Mouse (Mus musculus) lung, postnatal 25 days (tissue): Measurements from ENCODE around the gene Etfa.

ENCODE experiments used
- DNase-seq: peaks from one replicate; pipeline ENCODE4 v3.0.0; 2022; ENCODE audit warnings: low spot score

The Etfa gene

GRCm38 (mm10) chr9:55423451-55424424 is 88.3 kb downstream of the Etfa start:
- no peak for DNase-seq

DNA sequence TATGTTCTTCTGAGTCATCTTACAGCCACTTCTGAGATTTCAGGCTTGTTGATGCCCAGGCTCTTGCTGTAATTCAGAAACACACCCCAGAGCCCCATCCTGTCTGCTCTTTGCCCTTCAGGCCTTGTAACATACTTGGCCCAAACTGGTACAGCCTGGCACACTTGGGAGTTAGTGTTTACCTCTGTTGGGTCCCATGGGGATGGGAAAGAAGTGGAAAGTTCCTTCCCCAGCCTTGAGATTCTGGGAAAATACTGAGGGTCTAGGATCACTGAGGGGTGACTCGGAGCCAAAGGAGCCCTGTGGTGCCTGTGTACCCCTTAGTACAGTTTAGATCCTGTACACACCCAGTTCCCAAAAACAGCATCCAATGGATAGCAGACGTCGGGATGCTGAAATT is 90.3 kb downstream of the Etfa start:
- no peak for DNase-seq

- DNase-seq, result no peak
Measured at GRCm38 (mm10) chr9:55411154-55411553, 100.9 kb downstream of the Etfa start.

- DNase-seq, result no peak
Measured at GRCm38 (mm10) chr9:55410430-55410829, 101.6 kb downstream of the Etfa start.

DNA sequence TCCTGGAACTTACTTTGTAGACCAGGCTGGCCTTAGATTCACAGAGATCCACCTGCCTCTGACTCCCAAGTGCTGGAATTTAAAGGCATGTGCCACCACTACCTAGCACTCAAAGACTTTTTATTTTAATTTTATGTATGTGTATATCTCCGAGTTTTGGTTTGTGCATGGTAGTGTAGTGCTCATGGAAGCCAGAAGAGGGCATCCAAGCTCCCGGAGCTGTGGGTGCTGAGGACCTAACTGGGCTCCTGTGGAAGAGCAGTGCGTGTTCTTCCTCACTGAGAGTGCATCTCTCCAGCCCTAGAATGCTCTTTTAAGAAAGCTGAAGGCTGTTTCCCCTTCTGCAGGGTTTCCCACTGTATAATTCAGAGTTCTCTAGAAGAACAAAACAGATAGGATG is 102.2 kb downstream of the Etfa start:
- DNase-seq, result no peak

GRCm38 (mm10) chr9:55408851-55409250 is 103.2 kb downstream of the Etfa start:
- DNase-seq, result no peak

DNA sequence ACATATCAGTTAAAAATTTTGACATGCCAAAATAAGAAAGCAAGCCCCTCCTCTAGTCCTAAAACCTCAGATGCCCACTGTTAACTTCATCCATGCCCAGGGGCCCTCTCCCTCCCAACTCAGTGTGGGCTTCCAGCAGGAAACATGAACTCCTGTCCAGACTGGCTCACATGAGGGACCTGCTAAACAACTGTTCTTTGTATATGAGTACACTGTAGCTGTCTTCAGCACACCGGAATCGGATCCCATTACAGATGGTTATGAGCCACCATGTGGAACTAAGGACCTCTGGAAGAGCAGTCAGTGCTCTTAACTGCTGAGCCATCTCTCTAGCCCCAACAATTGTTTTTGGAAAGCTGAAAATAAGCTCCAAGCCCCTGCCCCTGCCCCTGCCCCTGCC is 105.3 kb downstream of the Etfa start:
- no peak for DNase-seq

DNA sequence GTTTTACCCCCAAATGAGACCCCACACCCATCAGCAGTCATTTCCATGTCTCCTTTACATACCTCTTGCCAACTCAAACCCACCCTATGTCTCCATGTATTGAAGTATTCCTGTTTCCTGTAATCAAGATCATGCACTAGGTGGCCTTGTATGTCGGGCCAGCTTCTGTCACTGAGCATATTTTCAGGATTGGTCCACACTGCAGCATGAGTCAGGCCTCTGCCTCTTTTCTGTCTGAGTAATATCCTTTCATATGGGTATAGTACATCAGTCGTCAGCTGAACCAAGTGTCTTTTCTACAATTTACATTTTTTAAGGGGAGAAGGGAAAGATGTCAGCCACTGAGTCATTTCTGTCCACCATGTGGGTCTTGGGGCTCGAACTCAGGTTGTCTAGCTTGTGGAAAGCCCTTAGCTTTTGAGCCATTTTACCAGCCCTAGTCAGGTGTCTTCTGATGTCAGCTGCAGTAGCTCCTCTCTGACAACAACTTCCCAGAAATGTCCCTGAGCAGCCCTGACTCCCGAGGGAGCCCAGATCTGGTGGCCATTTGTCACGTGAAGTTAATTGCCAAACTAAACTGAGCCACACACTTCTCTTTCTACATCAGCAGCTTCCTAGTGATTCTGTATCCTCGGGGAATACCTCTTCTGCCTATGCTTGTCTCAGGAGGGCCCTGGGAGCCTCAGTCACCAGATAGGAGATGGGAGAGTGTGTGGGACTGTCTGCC is 106.9 kb downstream of the Etfa start:
- DNase-seq, result no peak
